Mouse (Mus musculus) heart, embryonic 14.5 days (tissue): ENCODE data around the gene Axdnd1. TPM values are rescaled to one million over a fixed set of nuclear protein-coding genes. Genes with fewer than 3 reads are reported as not detected.

ENCODE experiments used
- ATAC-seq: fragments of 200-750 bp; cut with Nextera tagmentation; 2 replicates; pipeline ENCODE4 v1.8.0; 2017; ENCODE audit warnings: low read depth, moderate TSS enrichment; ENCODE audit not compliant: insufficient number of reproducible peaks, insufficient read depth, low FRiP score
- H3K27ac ChIP-seq, 2 experiments: fragments of 200-500 bp in 1 of 2; fragments of 300-500 bp in 1 of 2; sonication (generic) in 1 of 2; replicated peaks in 1 of 2; 2 replicates each; pipeline ENCODE4 v1.5.1; 2012 to 2014; ENCODE audit warnings: low read depth in 2 of 2, low read length in 2 of 2, control low read depth in 1 of 2, mild to moderate bottlenecking in 1 of 2, mixed read lengths in 1 of 2; ENCODE audit not compliant: control insufficient read depth in 1 of 2, insufficient read depth in 1 of 2
- H3K27me3 ChIP-seq: fragments of 300-500 bp; sonication (generic); 2 replicates; pipeline ENCODE4 v1.6.1; 2014; ENCODE audit warnings: mild to moderate bottlenecking, low read length, control low read depth; ENCODE audit not compliant: control insufficient read depth, insufficient read depth
- H3K36me3 ChIP-seq: fragments of 300-500 bp; sonication (generic); 2 replicates; pipeline ENCODE4 v1.6.1; 2014; ENCODE audit warnings: mild to moderate bottlenecking, control low read depth, low read length, mixed read lengths; ENCODE audit not compliant: control insufficient read depth, insufficient read depth
- H3K4me1 ChIP-seq, 2 experiments: fragments of 200-500 bp in 1 of 2; fragments of 300-500 bp in 1 of 2; sonication (generic) in 1 of 2; 2 replicates each; pipeline ENCODE4 v1.6.1; 2012 to 2014; ENCODE audit warnings: low read length in 2 of 2, control low read depth in 1 of 2, mixed read lengths in 1 of 2; ENCODE audit not compliant: control insufficient read depth in 2 of 2, insufficient read depth in 2 of 2
- H3K4me2 ChIP-seq: fragments of 300-500 bp; sonication (generic); 2 replicates; pipeline ENCODE4 v1.6.1; 2014; ENCODE audit warnings: mild to moderate bottlenecking, low read length
- H3K4me3 ChIP-seq, 2 experiments: fragments of 200-500 bp in 1 of 2; fragments of 300-500 bp in 1 of 2; sonication (generic) in 1 of 2; 2 replicates each; pipeline ENCODE4 v1.5.1; 2012 to 2014; ENCODE audit warnings: low read length in 2 of 2, mild to moderate bottlenecking in 2 of 2, control low read depth in 1 of 2, low read depth in 1 of 2, moderate library complexity in 1 of 2; ENCODE audit not compliant: control insufficient read depth in 1 of 2, insufficient read depth in 1 of 2
- H3K9ac ChIP-seq: fragments of 300-500 bp; sonication (generic); 2 replicates; pipeline ENCODE4 v1.6.1; 2014; ENCODE audit warnings: mild to moderate bottlenecking, low read length
- H3K9me3 ChIP-seq: fragments of 300-500 bp; sonication (generic); 2 replicates; pipeline ENCODE4 v1.6.1; 2016; ENCODE audit warnings: low read length, control low read depth; ENCODE audit not compliant: control insufficient read depth
- WGBS: fragments of 180-500 bp; shearing (Covaris S2); extraction: QIAGEN DNeasy Blood & Tissue Kit; methylation state at CpG from one replicate; pipeline ENCODE4 v1.1.7; 2014; 5-methylcytosine and 5-hydroxymethylcytosine counted together
- polyA plus RNA-seq: library from polyadenylated mRNA; unstranded; fragments of >200 nt; fragmentation: Nextera tagmentation; extraction: Ambion mirVana; gene quantifications from 2 replicates; pipeline ENCODE4 v1.2.1, GENCODE M21; 2014

Gene Axdnd1
- polyA plus RNA-seq, 1 experiment from 2014 or later: 0.35 TPM

DNA sequence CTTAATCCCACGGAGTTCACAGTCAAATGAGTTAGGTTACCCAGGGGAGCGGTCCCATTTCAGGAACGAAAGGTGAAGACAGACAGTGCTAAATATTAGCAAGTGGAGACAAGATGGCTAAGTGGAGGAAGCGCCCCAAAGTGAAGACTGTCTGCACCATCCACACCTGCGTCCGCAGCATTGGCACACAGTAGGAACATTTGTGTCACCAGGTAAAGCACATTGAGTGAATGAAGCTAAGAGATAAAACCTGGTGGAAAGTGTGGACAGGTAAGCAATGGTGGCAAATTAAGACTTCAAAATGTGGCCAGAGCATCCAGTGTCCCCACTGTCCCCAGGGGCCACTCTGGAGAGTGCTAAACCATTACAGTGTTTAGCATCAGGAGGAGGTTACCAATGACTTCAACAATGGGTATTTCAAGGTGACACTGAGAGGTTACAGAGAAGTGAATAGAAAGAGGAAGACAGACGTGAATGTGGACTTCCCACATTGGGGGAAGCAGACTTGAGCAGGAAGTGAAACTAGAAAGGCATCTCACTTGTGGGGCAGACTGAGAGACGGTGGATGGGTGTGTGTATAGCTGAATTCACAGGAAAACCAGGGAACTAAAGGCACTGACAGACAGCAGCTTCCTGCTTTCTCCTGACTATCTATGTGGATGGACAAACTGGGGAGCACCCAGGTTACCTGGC is 16.2 kb upstream of the Axdnd1 start:
- Histone ChIP-seq H3K27ac (no peak overlapping the region), H3K36me3 (peaks cover 86% of the 10 kb centered on the region), H3K4me2 (no peak overlapping the region), H3K4me3 (no peak overlapping the region), H3K4me1 (no peaks in the 10 kb centered on the region), H3K27me3 (no peaks in the 10 kb centered on the region), H3K9me3 (no peaks in the 10 kb centered on the region), H3K9ac (no peak overlapping the region)
- no peak for ATAC-seq
- 90% methylated on average over 8 of the region's 8 CpGs for WGBS

DNA sequence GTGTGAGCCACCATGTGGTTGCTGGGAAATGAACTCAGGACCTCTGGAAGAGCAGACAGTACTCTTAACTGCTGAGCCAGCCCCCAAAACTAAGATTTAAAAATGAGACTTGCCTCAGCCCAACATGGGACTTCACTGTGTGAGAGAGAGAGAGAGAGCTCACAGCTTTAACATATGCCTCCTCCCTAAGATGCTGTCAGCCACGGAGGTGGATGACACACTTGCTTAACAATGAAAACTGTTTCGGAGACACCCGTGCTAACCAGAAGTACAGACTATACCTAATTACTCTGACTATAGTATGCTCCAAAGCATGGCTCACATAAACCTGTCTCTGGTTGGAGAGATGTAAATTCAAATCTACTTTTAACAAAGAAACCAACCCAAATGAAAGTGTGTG is 12.5 kb upstream of the Axdnd1 start:
- H3K27me3 ChIP-seq: no peaks in the 10 kb centered on the region
- no peaks in the 10 kb centered on the region for H3K4me1 ChIP-seq
- no peak overlapping the region for H3K9ac ChIP-seq
- no peak overlapping the region for H3K27ac ChIP-seq
- H3K4me3 ChIP-seq: no peak overlapping the region
- ATAC-seq: no peak
- H3K9me3 ChIP-seq: no peaks in the 10 kb centered on the region
- H3K36me3 ChIP-seq: peaks cover 86% of the 10 kb centered on the region
- no peak overlapping the region for H3K4me2 ChIP-seq
- 90% methylated on average over 3 of the region's 3 CpGs for WGBS

DNA sequence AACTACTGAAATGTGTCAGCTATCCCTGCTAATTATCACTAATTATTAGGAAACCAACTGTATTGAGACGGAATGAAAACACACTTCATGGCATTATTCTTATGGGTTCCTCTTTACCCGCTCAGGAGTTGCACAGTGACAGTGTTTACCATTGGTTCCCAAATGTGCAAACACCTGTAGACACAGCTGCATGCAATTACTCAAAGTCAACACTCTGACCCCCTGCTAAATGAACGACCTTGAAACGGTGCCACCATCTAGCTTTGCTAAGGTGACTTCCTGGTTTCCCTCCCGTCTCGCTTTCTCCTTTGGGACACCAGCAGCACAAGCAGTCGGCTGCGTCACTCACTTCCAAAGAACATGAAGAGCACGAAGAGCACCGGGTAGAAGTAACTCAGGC is 11.5 kb upstream of the Axdnd1 start:
- H3K9me3 ChIP-seq: no peaks in the 10 kb centered on the region
- H3K27ac ChIP-seq: no peak overlapping the region
- 87% methylated on average over 10 of the region's 10 CpGs for WGBS
- H3K4me2 ChIP-seq: no peak overlapping the region
- H3K36me3 ChIP-seq: peaks cover 84% of the 10 kb centered on the region
- no peak overlapping the region for H3K9ac ChIP-seq
- ATAC-seq: no peak
- H3K4me3 ChIP-seq: no peak overlapping the region
- H3K4me1 ChIP-seq: no peaks in the 10 kb centered on the region
- H3K27me3 ChIP-seq: no peaks in the 10 kb centered on the region

DNA sequence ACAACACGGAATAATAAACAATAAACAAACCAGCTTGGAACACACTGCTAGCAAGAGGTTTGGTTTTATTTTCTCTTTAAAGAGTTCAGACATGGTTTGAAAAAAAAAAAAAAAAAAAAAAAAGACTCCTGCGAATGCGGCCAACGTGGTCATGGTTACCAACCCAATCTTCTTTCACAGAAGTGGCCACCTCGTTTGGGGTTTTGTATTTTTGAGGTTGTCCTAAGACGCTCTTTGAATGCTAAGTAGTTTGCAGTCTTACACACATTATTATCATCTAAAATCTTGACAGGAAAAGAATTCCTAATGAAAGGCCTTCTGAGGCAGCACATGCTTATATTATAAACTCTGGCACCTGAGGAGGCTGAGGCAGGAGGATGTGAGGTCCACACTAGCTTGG is 7.5 kb upstream of the Axdnd1 start:
- no peak for ATAC-seq
- Histone ChIP-seq H3K4me2 (no peak overlapping the region), H3K4me1 (no peaks in the 10 kb centered on the region), H3K27ac (no peak overlapping the region), H3K27me3 (no peaks in the 10 kb centered on the region), H3K4me3 (no peak overlapping the region), H3K9ac (no peak overlapping the region), H3K36me3 (peaks cover 57% of the 10 kb centered on the region), H3K9me3 (no peaks in the 10 kb centered on the region)
- 79% methylated on average over 6 of the region's 6 CpGs for WGBS

DNA sequence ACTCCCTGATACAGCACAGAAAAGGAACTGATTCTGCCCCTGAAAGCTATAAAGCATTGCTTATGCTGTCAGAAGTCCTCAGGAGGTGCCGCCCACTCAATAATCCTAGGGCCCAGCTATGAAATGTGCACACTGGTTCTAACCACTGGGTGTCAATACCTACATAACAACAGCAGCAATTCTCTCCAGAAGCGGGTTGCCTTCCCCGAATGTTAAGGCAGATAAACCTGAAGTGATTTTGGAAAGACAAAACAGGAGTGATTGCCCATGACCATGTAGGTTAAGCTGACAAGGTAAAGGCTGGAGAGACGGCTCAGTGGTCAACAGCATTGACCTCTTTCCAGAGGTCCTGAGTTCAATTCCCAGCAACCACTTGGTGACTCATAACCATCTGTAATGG is 4.8 kb upstream of the Axdnd1 start:
- H3K27me3 ChIP-seq: no peaks in the 10 kb centered on the region
- 91% methylated on average over 4 of the region's 4 CpGs for WGBS
- H3K4me1 ChIP-seq: peaks cover 0 to 4% of the 10 kb centered on the region in 2 experiments; a peak in 1 of 4 replicates
- H3K9me3 ChIP-seq: no peaks in the 10 kb centered on the region
- no peak for ATAC-seq
- H3K36me3 ChIP-seq: peaks cover 33% of the 10 kb centered on the region
- H3K4me3 ChIP-seq: no peak overlapping the region
- H3K27ac ChIP-seq: no peak overlapping the region
- H3K9ac ChIP-seq: no peak overlapping the region
- H3K4me2 ChIP-seq: no peak overlapping the region

DNA sequence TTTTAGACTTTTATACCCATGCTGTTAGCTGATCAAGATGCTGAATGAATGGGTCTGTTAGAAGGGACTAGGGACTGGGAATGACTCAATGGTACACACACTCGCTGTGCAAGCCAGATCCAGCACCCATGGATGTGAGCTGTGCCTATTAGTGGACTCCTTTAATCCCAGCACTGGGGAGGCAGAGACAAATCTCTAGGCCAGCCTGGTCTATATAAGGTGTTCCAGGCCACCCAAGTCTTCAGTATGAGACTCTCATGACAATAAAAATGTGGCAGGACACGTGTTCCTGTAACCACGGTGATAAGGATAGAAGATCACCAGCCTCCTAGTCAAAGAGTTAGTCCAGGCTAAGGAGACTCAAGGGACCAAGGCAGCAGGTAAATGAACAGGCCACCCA is 3.1 kb upstream of the Axdnd1 start:
- peaks cover 16% of the 10 kb centered on the region for H3K36me3 ChIP-seq
- H3K9ac ChIP-seq: no peak overlapping the region
- no peaks in the 10 kb centered on the region for H3K9me3 ChIP-seq
- H3K4me2 ChIP-seq: no peak overlapping the region
- H3K4me1 ChIP-seq: peaks cover 0 to 4% of the 10 kb centered on the region in 2 experiments; a peak in 1 of 4 replicates
- H3K4me3 ChIP-seq: no peak overlapping the region
- no peak for ATAC-seq
- WGBS: 83% methylated on average over 3 of the region's 3 CpGs
- no peaks in the 10 kb centered on the region for H3K27me3 ChIP-seq
- no peak overlapping the region for H3K27ac ChIP-seq

DNA sequence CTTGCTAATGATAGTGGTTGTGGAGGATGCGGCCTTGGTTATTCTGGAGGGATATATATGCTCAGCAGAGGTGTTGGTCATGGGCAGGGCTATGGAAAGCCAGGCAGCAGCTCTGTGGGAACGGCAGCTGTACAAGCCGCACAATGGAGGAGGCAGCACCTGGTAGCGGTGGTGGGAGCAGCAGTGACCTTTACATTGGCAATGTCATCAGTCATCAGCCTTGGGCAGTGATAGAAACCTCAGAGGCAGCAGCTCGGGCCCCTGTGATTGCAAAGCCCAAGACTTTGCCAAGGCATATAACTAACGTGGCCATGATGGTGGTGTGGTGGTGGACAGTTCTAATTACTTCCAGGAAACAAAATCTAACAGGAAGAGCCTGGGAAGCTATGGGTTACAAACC is 2.5 kb upstream of the Axdnd1 start:
- Histone ChIP-seq H3K27me3 (no peaks in the 10 kb centered on the region), H3K4me2 (no peak overlapping the region), H3K36me3 (peaks cover 11% of the 10 kb centered on the region; the same call in 1 of the 2 replicates), H3K4me1 (peaks cover 0 to 4% of the 10 kb centered on the region in 2 experiments; a peak in 1 of 4 replicates), H3K9me3 (no peaks in the 10 kb centered on the region), H3K27ac (no peak overlapping the region), H3K4me3 (no peak overlapping the region), H3K9ac (no peak overlapping the region)
- ATAC-seq: no peak
- WGBS: 86% methylated on average over 6 of the region's 6 CpGs

DNA sequence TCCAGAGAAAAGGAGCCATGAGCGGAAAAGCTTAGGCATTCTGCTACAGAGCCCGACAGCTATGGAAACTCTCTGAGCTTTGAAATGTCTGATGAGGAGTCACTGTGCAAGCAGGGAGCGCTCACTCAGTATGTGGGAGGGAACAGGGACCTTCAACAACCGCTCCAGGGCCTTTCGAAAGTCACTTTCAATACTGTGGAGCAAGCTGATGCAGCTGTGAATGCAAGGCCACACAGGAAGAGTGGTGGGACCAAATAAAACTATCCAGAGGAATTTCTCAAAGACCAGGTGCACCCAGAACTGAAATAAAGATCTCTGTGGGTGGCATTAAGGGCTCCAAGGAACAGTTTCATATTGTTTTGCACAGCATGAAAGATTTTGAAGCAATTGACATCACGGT is 1.9 kb upstream of the Axdnd1 start:
- Histone ChIP-seq H3K4me2 (no peak overlapping the region), H3K27ac (no peak overlapping the region), H3K9ac (no peak overlapping the region), H3K4me3 (no peak overlapping the region), H3K27me3 (no peaks in the 10 kb centered on the region), H3K36me3 (peaks cover 5% of the 10 kb centered on the region; the same call in 1 of the 2 replicates), H3K4me1 (peaks cover 0 to 4% of the 10 kb centered on the region in 2 experiments; a peak in 1 of 4 replicates), H3K9me3 (no peaks in the 10 kb centered on the region)
- no peak for ATAC-seq
- 69% methylated on average over 6 of the region's 6 CpGs for WGBS
